Mouse (Mus musculus) lung, postnatal 0 days (tissue): Measurements from ENCODE around the gene Gm6614.

ENCODE experiments used
- CTCF ChIP-seq: IDR thresholded peaks from 2 replicates; pipeline ENCODE4 v1.5.1; 2016; ENCODE audit warnings: antibody characterized with exemption, mild to moderate bottlenecking
- EP300 ChIP-seq: IDR thresholded peaks from 2 replicates; pipeline ENCODE4 v1.6.1; 2016; ENCODE audit warnings: antibody characterized with exemption, mild to moderate bottlenecking, control low read depth

DNA sequence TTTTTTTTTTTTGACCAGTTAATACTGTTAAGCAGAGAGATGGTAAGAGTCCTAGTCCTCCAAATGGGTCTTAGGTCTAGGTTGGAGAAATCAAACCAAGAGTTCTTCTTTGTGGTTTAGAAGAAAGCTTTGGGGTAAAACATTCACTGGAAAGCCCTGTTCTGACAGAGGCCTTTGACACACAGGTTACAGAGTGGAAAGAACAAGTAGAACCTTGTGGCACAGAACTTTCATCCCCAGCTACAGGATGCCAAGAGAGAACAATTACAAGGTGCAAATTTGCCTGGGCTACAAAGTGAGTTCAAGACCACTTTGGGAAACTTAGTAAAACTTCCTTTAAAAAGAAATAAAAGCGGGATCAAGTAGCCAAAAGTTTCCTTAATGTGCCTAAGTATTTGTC, 70.8 kb downstream of the Gm6614 start:
- no peak for TF ChIP-seq CTCF
- no peak for TF ChIP-seq EP300
